Comparison of ENCODE assay signal across 13 mouse cellular contexts in the genomic region with DNA sequence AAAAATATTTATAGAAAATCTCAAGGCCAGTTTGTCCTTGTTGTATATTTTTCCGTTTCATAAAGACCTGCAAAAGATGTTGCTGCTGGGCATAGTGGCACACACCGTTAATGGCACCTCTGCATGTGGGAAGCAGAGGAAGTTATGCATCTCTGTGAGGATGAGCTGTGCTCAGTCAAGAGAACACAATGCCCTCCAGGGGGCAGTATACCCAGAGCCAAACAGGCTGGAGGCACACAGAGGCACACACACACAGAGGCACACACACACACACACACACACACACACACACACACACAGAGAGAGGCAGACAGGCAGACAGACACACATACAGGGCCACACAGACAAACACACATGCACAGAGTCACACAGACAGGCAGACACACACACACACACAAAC.
DNase-seq lines count a peak whose midpoint lies in the region; ATAC-seq and TF ChIP-seq lines count a peak whose summit lies in the region.
"Had no signal": no experiment of that assay in that cellular context is flagged by ENCODE, and none has a peak within 500 bp of the region (broad histone marks: within the 10 kb centered on the region; RNA-seq: fewer than 3 reads in every experiment).

No protein-coding gene starts in this region.

- ATAC-seq in hindbrain, postnatal 0 days, result no peak
- no peak for ATAC-seq in lung, embryonic 14.5 days (ENCODE audit: insufficient read depth)
- ATAC-seq in megakaryocyte progenitor cell, adult 5-6 weeks (replicated peaks; ENCODE audit: poor library complexity), result 0 out of 2 replicates have a peak, but pooled peaks have one; percentile 32
- ATAC-seq in neural tube, embryonic 15.5 days (ENCODE audit: low FRiP score), result no peak

- peak; percentile 58 for TF ChIP-seq CTCF in hindbrain, postnatal 0 days (IDR thresholded peaks at IDR 0.05; ENCODE audit: low read depth)
- peak; percentile 43 for TF ChIP-seq CTCF in lung, embryonic 14.5 days (IDR thresholded peaks at IDR 0.05; ENCODE audit: low read depth)

- H3K9me3 ChIP-seq in hindbrain, postnatal 0 days (ENCODE audit: low read length), result no peaks in the 10 kb centered on the region
- no peaks in the 10 kb centered on the region for H3K9me3 ChIP-seq in hindbrain, embryonic 10.5 days
- H3K9me3 ChIP-seq in lung, embryonic 14.5 days (ENCODE audit: low read depth, low read length), result no peaks in the 10 kb centered on the region
- no peaks in the 10 kb centered on the region for H3K9me3 ChIP-seq in neural tube, embryonic 15.5 days (replicated peaks)
- H3K9me3 ChIP-seq: embryonic facial prominence, embryonic 12.5 days; G1E; heart, embryonic 13.5 days had no signal

- no peaks in the 10 kb centered on the region for H3K27me3 ChIP-seq in hindbrain, postnatal 0 days (ENCODE audit: insufficient read depth, low read length)
- no peaks in the 10 kb centered on the region for H3K27me3 ChIP-seq in hindbrain, embryonic 10.5 days (ENCODE audit: insufficient read depth, poor library complexity, severe bottlenecking)
- H3K27me3 ChIP-seq in lung, embryonic 14.5 days (ENCODE audit: insufficient read depth, low read length), result no peaks in the 10 kb centered on the region
- no peaks in the 10 kb centered on the region for H3K27me3 ChIP-seq in neural tube, embryonic 15.5 days (replicated peaks)
- H3K27me3 ChIP-seq: embryonic facial prominence, embryonic 12.5 days; heart, embryonic 13.5 days had no signal

- no peak overlapping the region for H3K4me2 ChIP-seq in hindbrain, postnatal 0 days (ENCODE audit: low read depth, low read length)
- no peak overlapping the region for H3K4me2 ChIP-seq in lung, embryonic 14.5 days
- H3K4me2 ChIP-seq in neural tube, embryonic 15.5 days, result no peak overlapping the region
- H3K4me2 ChIP-seq: embryonic facial prominence, embryonic 12.5 days; heart, embryonic 13.5 days had no signal

- no peaks in the 10 kb centered on the region for H3K4me1 ChIP-seq in hindbrain, postnatal 0 days (ENCODE audit: insufficient read depth, low read length)
- 0 out of 2 replicates have a peak, but pooled peaks cover 7% of the 10 kb centered on the region for H3K4me1 ChIP-seq in hindbrain, embryonic 10.5 days (replicated peaks)
- no peaks in the 10 kb centered on the region for H3K4me1 ChIP-seq in lung, embryonic 14.5 days (ENCODE audit: insufficient read depth)
- H3K4me1 ChIP-seq in neural tube, embryonic 15.5 days, result peaks cover 17% of the 10 kb centered on the region

- H3K4me3 ChIP-seq in hindbrain, postnatal 0 days (ENCODE audit: low read length), result no peak overlapping the region
- H3K4me3 ChIP-seq in hindbrain, embryonic 10.5 days, result no peak overlapping the region
- no peak overlapping the region for H3K4me3 ChIP-seq in lung, embryonic 14.5 days (ENCODE audit: low read depth, low read length)
- no peak overlapping the region for H3K4me3 ChIP-seq in neural tube, embryonic 15.5 days (replicated peaks)
- H3K4me3 ChIP-seq: embryonic facial prominence, embryonic 12.5 days; heart, embryonic 13.5 days had no signal

- peaks cover 44% of the 10 kb centered on the region for H3K36me3 ChIP-seq in hindbrain, postnatal 0 days (ENCODE audit: insufficient read depth, low read length)
- peaks cover 82% of the 10 kb centered on the region for H3K36me3 ChIP-seq in hindbrain, embryonic 10.5 days
- peaks cover 74% of the 10 kb centered on the region for H3K36me3 ChIP-seq in lung, embryonic 14.5 days (ENCODE audit: insufficient read depth)
- peaks cover 42% of the 10 kb centered on the region for H3K36me3 ChIP-seq in neural tube, embryonic 15.5 days
- H3K36me3 ChIP-seq: G1E had no signal

- peak; percentile 57 for DNase-seq in hindbrain, postnatal 0 days (ENCODE audit: low spot score)
- DNase-seq in hindbrain, embryonic 10.5 days (ENCODE audit: low spot score), result no peak
- peak; percentile 34 for DNase-seq in lung, embryonic 14.5 days
- DNase-seq in lung, postnatal 4 days, result no peak
- DNase-seq in ES-CJ7 (ENCODE audit: low read depth, low spot score), result peak; percentile 25
- no peak for DNase-seq in left cerebral cortex, adult 9 months (ENCODE audit: low spot score in 2 of 2)
- DNase-seq: adrenal gland, adult 2 months; cerebellum, adult 9-10 months had no signal

- no peak overlapping the region for H3K27ac ChIP-seq in hindbrain, postnatal 0 days
- no peak overlapping the region for H3K27ac ChIP-seq in hindbrain, embryonic 10.5 days
- H3K27ac ChIP-seq in lung, embryonic 14.5 days (ENCODE audit: low read depth), result no peak overlapping the region
- no peak overlapping the region for H3K27ac ChIP-seq in neural tube, embryonic 15.5 days (replicated peaks)
- H3K27ac ChIP-seq: embryonic facial prominence, embryonic 12.5 days; heart, embryonic 13.5 days had no signal

- WGBS in hindbrain, postnatal 0 days, result 65% methylated on average over 2 of the region's 2 CpGs
- WGBS in hindbrain, embryonic 10.5 days, result 88% methylated on average over 2 of the region's 2 CpGs
- WGBS in lung, embryonic 14.5 days, result 73% methylated on average over 2 of the region's 2 CpGs
- WGBS in neural tube, embryonic 15.5 days, result 65% methylated on average over 2 of the region's 2 CpGs

- no peak overlapping the region for H3K9ac ChIP-seq in hindbrain, postnatal 0 days (replicated peaks; ENCODE audit: low read length)
- H3K9ac ChIP-seq in lung, embryonic 14.5 days, result no peak overlapping the region
- no peak overlapping the region for H3K9ac ChIP-seq in neural tube, embryonic 15.5 days (replicated peaks)
- H3K9ac ChIP-seq: embryonic facial prominence, embryonic 12.5 days; heart, embryonic 13.5 days had no signal

Comparison
In these comparisons a context has a peak if more than half of its experiments do, and no peak if none do; other contexts are left out.
1. DNase-seq: peak in hindbrain, postnatal 0 days (single experiment), lung, embryonic 14.5 days (single experiment) and ES-CJ7 (single experiment); none in hindbrain, embryonic 10.5 days (single experiment), lung, postnatal 4 days (0 of 2) and left cerebral cortex, adult 9 months (0 of 2).